Mouse (Mus musculus) hindbrain, embryonic 11.5 days (tissue): ENCODE measurements around the gene Bahcc1. TPM values are rescaled to one million over a fixed set of nuclear protein-coding genes. Genes with fewer than 3 reads are reported as not detected.
A peak's percentile ranks its signal among the peaks of the same experiment; 100 is the strongest.

Experiments used
- ATAC-seq: fragments of 200-750 bp; cut with Nextera tagmentation; 2 replicates; pipeline ENCODE4 v1.8.0; 2017; ENCODE audit warnings: mild to moderate bottlenecking, moderate TSS enrichment, moderate library complexity; ENCODE audit not compliant: low FRiP score
- DNase-seq: peaks from one replicate; pipeline ENCODE4 v3.0.0-alpha.2; 2015; ENCODE audit warnings: low spot score
- H3K27ac ChIP-seq: fragments of 300-500 bp; sonication (generic); 2 replicates; pipeline ENCODE4 v1.5.1; 2014; ENCODE audit warnings: mild to moderate bottlenecking, low read depth, low read length
- H3K27me3 ChIP-seq: fragments of 300-500 bp; sonication (generic); 2 replicates; pipeline ENCODE4 v1.6.1; 2014; ENCODE audit warnings: mild to moderate bottlenecking, low read length, moderate library complexity, mixed read lengths; ENCODE audit not compliant: control insufficient read depth, insufficient read depth
- H3K36me3 ChIP-seq: fragments of 300-500 bp; sonication (generic); 2 replicates; pipeline ENCODE4 v1.6.1; 2014; ENCODE audit warnings: mild to moderate bottlenecking, low read length, moderate library complexity, mixed read lengths; ENCODE audit not compliant: control insufficient read depth, insufficient read depth
- H3K4me1 ChIP-seq: fragments of 300-500 bp; sonication (generic); replicated peaks from 2 replicates; pipeline ENCODE4 v1.6.1; 2014; ENCODE audit warnings: low read length, mixed read lengths; ENCODE audit not compliant: control insufficient read depth, insufficient read depth
- H3K4me2 ChIP-seq: fragments of 300-500 bp; sonication (generic); replicated peaks from 2 replicates; pipeline ENCODE4 v1.6.1; 2014; ENCODE audit warnings: mild to moderate bottlenecking, low read depth, low read length
- H3K4me3 ChIP-seq: fragments of 300-500 bp; sonication (generic); 2 replicates; pipeline ENCODE4 v1.5.1; 2014; ENCODE audit warnings: low read depth, low read length
- H3K9ac ChIP-seq: fragments of 300-500 bp; sonication (generic); 2 replicates; pipeline ENCODE4 v1.6.1; 2014; ENCODE audit warnings: low read depth, low read length
- H3K9me3 ChIP-seq: fragments of 300-500 bp; sonication (generic); 2 replicates; pipeline ENCODE4 v1.6.1; 2016; ENCODE audit warnings: low read length; ENCODE audit not compliant: control insufficient read depth
- WGBS: fragments of 180-500 bp; shearing (Covaris S2); extraction: QIAGEN DNeasy Blood & Tissue Kit; methylation state at CpG from one replicate; pipeline ENCODE4 v1.1.7; 2014; 5-methylcytosine and 5-hydroxymethylcytosine counted together
- polyA plus RNA-seq: library from polyadenylated mRNA; unstranded; fragments of >200 nt; fragmentation: Nextera tagmentation; extraction: Ambion mirVana; gene quantifications from 2 replicates; pipeline ENCODE4 v1.2.1, GENCODE M21; 2014

Bahcc1 gene
- polyA plus RNA-seq, 1 experiment from 2014 or later: 23.1 TPM

GRCm38 (mm10) chr11:120237166-120238131 is 4.7 kb downstream of the Bahcc1 start:
- WGBS: under 1% methylated on average over 82 of the region's 89 CpGs
- Histone ChIP-seq H3K27me3 (no peaks in the 10 kb centered on the region), H3K4me1 (peaks cover 25% of the 10 kb centered on the region)

DNA sequence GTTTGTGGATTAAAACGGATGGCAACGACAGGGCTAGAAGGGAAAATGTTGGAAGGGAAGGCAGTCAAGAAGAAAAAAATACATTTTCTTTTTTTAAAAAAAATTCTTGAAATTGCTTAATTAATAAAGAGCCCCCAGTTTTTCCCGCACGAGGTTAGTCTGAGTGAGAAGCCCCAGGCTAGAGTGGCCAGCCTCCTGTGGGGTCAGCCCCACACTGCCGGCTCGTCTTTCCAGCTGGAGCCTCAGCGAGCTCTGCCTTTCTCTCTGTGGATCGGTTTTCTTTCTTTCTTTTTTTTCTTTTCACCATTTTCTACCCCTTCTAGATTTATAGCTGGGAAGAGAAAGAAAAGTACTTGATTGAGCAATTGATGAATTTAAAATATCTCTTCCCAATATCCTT is 5.6 kb downstream of the Bahcc1 start:
- 2% methylated on average over 8 of the region's 8 CpGs for WGBS
- no peaks in the 10 kb centered on the region for H3K36me3 ChIP-seq
- H3K9ac ChIP-seq: peak overlapping the region; percentile 100
- peak overlapping the region; percentile 99 for H3K27ac ChIP-seq
- DNase-seq (peak; percentile 60), ATAC-seq (no peak)
- H3K4me2 ChIP-seq: peak overlapping the region; percentile 95
- peak overlapping the region; percentile 87 for H3K4me3 ChIP-seq
- H3K27me3 ChIP-seq: no peaks in the 10 kb centered on the region
- H3K4me1 ChIP-seq: peaks cover 34% of the 10 kb centered on the region
- no peaks in the 10 kb centered on the region for H3K9me3 ChIP-seq

More at GRCm38 (mm10) chr11:120237166-120238131, 4.7 kb downstream of the Bahcc1 start:
- no peaks in the 10 kb centered on the region for H3K36me3 ChIP-seq
- DNase-seq (peak; percentile 82), ATAC-seq (no peak)
- peak overlapping the region; percentile 87 for H3K4me3 ChIP-seq
- peak overlapping the region; percentile 100 for H3K9ac ChIP-seq
- H3K27ac ChIP-seq: peak overlapping the region; percentile 99
- no peaks in the 10 kb centered on the region for H3K9me3 ChIP-seq
- H3K4me2 ChIP-seq: peak overlapping the region; percentile 95

GRCm38 (mm10) chr11:120238751-120239359 is 6.1 kb downstream of the Bahcc1 start:
- DNase-seq: peak; percentile 72
- H3K4me3 ChIP-seq: peak overlapping the region; percentile 87
- H3K9me3 ChIP-seq: no peaks in the 10 kb centered on the region
- whole genome bisulfite sequencing: under 1% methylated on average over 8 of the region's 8 CpGs
- peak overlapping the region; percentile 100 for H3K9ac ChIP-seq
- no peak for ATAC-seq
- H3K4me1 ChIP-seq: peaks cover 39% of the 10 kb centered on the region
- peak overlapping the region; percentile 95 for H3K4me2 ChIP-seq
- peak overlapping the region; percentile 99 for H3K27ac ChIP-seq
- no peaks in the 10 kb centered on the region for H3K27me3 ChIP-seq
- H3K36me3 ChIP-seq: no peaks in the 10 kb centered on the region

DNA sequence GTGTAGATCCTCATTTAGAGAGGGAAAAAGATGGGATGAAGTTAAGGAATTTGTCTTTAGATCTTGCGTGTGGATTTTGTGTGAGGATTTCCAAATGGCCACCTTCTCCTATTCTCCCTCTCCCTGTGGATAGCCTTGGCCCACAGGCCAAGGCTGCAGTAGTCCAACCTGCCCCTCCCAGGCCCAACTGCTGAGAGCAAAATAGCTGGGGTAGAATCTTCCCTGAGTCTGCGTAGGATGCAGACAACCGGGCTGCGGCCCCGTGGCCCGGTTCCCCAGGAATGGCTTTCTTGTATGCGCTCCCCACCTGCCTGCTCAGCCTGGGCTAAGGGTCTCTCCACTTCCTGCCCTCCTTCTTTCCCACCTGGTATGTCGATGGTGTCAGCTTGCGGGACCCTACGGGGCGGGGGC is 6.8 kb downstream of the Bahcc1 start:
- peak overlapping the region; percentile 95 for H3K4me2 ChIP-seq
- DNase-seq (peak; percentile 65), ATAC-seq (no peak)
- peak overlapping the region; percentile 99 for H3K27ac ChIP-seq
- H3K9ac ChIP-seq: peak overlapping the region; percentile 100
- peak overlapping the region; percentile 87 for H3K4me3 ChIP-seq
- H3K27me3 ChIP-seq: no peaks in the 10 kb centered on the region
- H3K36me3 ChIP-seq: no peaks in the 10 kb centered on the region
- H3K4me1 ChIP-seq: peaks cover 39% of the 10 kb centered on the region
- under 1% methylated on average over 11 of the region's 11 CpGs for WGBS
- no peaks in the 10 kb centered on the region for H3K9me3 ChIP-seq

DNA sequence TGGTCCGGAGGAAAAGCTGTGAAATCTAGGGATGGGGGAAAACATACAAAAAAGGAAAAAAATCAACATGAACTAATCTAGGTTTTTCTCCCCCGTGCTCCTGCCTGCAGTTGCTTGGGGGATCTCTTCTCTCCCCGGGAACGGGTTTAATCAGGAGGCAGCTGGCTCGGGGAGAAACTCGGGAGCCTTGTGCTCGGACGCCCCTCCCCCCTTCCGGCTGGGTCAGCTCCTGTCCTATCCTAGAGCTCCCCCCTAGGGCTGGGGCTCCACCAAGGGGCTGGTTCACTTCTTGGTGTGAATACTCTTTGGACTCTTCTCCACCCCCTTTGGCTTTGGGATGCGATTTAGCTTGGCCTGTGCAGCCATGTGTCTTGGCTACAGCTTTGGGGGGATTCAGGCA is 7.5 kb downstream of the Bahcc1 start:
- Histone ChIP-seq H3K36me3 (no peaks in the 10 kb centered on the region), H3K4me2 (peak overlapping the region; percentile 95), H3K9ac (peak overlapping the region; percentile 100), H3K27ac (peak overlapping the region; percentile 99), H3K9me3 (no peaks in the 10 kb centered on the region), H3K4me1 (peaks cover 40% of the 10 kb centered on the region), H3K27me3 (no peaks in the 10 kb centered on the region), H3K4me3 (peak overlapping the region; percentile 87)
- under 1% methylated on average over 10 of the region's 10 CpGs for WGBS
- ATAC-seq (peak; percentile 52), DNase-seq (peak; percentile 92)

- Histone ChIP-seq H3K4me2 (peak overlapping the region; percentile 95), H3K36me3 (no peaks in the 10 kb centered on the region), H3K27me3 (no peaks in the 10 kb centered on the region), H3K9me3 (no peaks in the 10 kb centered on the region), H3K9ac (peak overlapping the region; percentile 100), H3K4me3 (peak overlapping the region; percentile 87), H3K27ac (peak overlapping the region; percentile 99), H3K4me1 (peaks cover 42% of the 10 kb centered on the region)
- peak; percentile 76 for DNase-seq
- WGBS: 15% methylated on average over 29 of the region's 29 CpGs
- no peak for ATAC-seq
Measured at GRCm38 (mm10) chr11:120240941-120241890, 8.5 kb downstream of the Bahcc1 start.

DNA sequence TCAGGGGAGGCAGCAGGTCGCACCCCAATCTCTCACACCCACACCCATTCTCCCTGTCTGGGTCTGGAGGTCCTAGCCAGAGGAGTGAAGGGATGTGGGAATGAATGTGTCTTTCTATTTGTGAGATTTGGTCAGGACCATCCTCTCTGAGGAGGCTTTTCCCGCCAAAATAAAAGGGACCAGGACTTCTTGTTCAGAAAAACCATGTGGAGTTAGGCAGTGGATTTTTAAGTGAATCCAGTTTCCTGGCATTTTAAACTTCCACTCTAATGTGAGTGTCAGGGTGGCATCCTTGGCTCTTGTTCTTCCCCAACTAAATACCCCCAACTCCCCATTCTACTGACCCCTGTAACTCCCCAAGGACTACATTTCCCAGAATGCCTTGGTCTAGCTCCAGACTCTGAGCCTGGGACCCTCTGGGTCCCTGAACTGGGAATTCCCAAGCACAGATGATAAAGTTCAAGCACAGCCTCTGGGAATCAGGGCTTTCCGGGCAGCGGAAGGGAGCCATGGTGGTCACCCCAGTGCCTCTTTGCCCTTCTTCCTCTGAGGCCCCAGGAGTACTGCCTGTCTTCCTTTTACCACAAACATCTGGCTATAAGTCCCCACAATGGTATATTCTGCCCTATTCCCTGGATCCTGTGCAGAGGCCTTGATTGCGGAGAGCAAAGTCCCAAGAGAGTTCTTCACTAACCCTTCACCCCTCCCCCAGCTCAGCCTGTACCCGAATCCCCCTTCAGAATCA is 9.4 kb downstream of the Bahcc1 start:
- Histone ChIP-seq H3K9me3 (no peaks in the 10 kb centered on the region), H3K4me1 (peaks cover 42% of the 10 kb centered on the region), H3K9ac (no peak overlapping the region), H3K36me3 (no peaks in the 10 kb centered on the region), H3K4me2 (peak overlapping the region; percentile 0; the same call in 1 of the 2 replicates), H3K27ac (peak overlapping the region; percentile 75), H3K27me3 (no peaks in the 10 kb centered on the region), H3K4me3 (no peak overlapping the region)
- DNase-seq: peak; percentile 58
- 36% methylated on average over 6 of the region's 6 CpGs for WGBS
- 0 out of 2 replicates have a peak, but pooled peaks have one; percentile 16 for ATAC-seq
